Mouse (Mus musculus) left cerebral cortex, adult 18-20 months (tissue): ENCODE measurements around the gene Dnah6. TPM values are rescaled to one million over a fixed set of nuclear protein-coding genes. Genes with fewer than 3 reads are reported as not detected.

Source experiments
- DNase-seq, 2 experiments: peaks; one replicate each; pipeline ENCODE4 v3.0.0; 2021 to 2022; ENCODE audit warnings: low spot score in 2 of 2, mixed read lengths in 1 of 2
- total RNA-seq, 2 experiments: library from RNA; stranded (reverse); gene quantifications; 2 replicates each; pipeline ENCODE4 v1.2.3; 2021

Gene Dnah6
- total RNA-seq, 2 experiments from 2014 or later = 0.30 TPM

DNA sequence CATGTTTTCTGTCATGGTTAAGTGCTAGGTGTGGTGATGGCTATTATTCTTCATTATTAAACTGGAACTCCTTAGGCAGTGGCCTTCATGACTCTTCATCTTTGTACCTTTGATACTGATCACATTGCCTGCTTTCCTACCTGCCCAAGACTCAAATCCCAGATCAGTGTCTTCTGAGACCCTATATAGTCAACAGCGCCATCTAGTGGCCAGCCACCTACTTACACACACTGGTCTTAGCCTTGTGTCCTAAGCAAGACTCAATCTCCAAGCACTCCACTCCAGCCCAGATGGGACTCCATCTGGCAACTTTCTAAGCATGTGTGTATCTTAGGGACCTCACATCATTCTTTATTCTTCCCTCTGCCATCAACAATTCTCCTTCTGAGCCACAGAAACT lies 67.8 kb downstream of the Dnah6 start:
- peak; percentile 85 to 94 for DNase-seq

DNA sequence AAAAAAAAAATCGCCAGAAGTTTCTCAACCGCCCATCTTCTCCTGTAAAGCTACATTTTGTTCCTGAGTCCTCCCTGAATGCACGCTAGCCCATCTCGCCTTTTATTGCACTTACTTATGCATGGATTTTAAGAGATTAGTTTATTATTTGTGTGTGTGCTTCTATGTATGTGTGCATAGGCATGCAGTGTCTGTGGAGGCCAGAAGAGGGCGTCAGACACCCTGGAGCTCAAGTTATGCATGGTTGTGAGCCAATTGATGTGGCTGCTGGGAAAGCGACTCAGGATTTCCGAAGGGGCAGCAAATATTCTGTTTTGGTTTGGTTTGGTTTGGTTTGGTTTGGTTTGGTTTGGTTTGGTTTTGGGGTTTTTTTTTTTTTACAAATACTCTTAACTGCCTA lies 78.0 kb downstream of the Dnah6 start:
- DNase-seq = no peak

DNA sequence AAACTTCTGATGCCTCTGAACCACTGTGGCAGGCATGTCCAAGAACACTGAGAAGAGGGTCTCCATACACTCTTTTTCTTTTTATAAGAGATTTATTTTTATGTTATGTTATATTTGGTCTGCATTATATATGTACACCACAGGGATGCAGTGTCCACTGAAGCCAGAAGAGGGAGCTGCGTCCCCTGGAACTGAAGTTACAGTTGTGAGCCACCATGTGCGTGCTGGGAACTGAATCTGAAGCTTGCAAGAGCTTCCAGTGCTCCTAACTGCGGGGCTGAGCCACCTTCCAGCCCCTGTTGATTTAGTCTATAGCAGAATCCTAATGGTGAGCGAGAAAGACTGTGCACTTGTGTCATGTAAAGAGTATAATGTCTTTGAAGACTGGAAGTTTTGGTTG lies 78.7 kb downstream of the Dnah6 start:
- no peak for DNase-seq

DNA sequence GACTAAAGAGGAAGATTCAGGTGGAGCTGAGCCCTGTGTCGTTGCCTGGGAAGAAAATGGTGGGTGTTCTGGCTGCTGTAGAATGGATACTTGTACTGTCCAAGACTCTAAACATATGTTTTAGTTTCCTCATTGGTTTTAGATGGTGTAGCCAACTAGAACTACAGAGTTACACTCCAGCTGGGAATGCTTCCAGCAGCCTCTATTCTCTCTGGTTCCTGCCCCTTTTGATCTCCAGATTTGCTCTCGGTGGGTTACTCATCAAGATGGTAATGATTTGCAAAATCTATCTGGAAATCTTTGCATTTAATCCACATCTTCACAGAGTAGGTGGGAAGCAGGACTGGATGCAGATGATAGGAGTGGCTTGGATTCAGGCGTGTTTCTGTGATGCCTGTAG lies 80.6 kb downstream of the Dnah6 start:
- no peak for DNase-seq

DNA sequence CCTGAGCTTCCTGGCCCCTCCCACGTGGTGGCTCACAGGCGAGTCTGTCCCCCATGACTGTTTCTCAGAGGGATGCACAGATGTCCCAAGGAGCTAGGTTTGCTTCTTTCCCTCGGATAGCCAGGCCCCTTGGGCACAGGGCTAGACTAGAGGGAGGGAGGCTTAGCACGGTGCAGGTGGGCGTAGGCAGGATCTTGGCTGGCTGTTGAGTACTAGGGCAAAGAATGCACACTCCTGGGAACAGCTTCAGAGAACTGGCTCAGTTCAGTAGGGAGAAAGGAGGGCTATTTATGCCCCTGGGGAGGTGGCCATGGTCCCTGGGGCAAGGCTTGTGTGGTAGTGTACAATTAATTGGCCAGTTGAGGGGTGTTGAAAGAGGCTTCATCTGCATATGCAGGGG lies 88.7 kb downstream of the Dnah6 start:
- DNase-seq = no peak

DNA sequence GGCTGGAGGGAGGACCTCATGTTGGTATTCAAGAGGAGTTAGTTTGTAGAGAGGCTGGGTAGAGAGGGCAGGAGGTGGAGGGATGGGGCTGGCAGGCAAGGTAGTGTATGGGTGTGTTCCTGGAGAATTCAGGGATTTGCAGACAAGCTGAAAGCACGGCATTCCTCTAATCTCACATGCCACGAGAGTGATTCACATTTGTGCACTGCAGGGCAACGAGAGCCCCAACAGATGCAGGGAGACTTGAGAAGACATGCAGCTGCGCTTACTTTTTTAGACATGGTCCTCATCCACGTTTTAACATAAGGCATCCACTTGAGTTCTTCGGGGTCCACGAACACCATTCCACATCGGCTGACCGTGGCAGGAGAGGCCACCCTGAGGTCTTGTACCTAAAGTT lies 93.9 kb downstream of the Dnah6 start:
- DNase-seq = no peak

DNA sequence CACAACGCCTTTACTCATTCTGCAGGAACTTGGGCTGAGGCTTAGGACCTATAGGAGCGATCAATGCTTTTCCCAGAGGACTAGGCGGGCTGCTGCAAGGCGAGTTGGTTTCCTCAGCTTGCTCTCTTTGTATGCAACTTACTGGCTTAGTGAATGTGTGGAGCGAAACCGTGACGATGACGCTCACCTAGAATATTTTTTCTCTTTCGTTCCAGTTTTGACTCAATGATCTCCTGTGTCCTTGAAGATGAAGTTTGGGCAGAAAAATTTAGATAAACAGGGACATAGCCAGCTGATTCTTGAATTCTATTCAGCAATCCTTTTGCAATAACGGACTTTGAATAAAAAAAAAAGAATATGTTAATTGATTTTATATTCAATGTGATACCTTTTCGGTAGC lies 101.1 kb downstream of the Dnah6 start:
- DNase-seq = no peak

DNA sequence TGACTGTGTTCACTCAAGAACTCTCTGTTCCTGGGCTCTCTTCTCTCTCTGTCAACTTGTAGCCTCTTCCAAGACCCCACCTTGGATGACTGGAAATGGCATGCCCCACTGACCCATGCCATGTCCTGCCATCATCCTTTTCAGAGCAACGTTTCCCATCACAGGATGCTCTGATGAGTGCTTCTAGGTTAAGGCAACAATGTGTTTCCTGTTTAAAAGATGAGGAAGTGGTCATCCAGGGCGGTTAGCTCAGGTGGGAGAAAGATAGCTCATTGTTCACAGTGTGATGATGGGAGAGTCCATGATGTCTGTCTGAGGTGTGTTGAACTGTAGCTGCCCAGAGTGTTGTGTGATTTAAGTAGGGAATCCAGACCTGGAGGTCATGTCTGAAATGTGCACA lies 107.6 kb downstream of the Dnah6 start:
- no peak for DNase-seq

DNA sequence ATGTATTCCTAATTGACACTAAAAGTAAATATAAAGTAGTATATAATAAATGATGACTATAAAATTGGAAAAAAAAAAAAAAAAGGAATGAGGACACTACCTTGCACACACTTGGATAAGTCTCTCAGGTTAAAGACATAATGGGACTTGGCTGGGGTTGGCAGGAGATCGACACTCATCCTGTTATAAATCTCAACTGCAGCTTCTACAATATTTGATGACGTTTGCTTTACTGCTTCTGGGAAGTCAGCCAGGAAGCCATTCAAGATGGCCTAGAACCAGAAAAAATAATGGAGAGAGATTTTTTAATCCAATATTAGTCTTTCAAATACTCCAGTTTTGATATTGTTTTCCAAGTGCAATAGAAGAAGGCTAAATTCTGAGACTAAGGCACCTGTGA lies 108.1 kb downstream of the Dnah6 start:
- DNase-seq = no peak

DNA sequence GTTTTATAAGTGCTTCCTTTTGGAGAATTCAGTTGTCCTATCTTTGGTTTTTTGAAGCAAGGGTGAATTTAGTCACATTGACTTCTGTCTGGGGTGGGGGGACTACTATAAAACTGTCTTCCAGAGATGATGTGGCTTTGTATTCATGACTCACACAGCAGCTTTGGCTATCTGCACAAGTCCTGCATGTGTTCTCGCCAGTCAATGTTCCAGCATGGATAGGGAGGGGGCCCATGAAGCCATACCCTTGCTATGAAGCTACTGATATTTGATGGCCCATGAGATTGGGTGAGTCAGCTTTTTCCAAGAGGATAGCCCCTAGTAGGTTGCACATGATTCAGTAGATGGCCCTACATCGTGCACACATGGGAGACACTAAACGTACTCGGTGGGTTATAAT lies 128.3 kb downstream of the Dnah6 start:
- no peak for DNase-seq

DNA sequence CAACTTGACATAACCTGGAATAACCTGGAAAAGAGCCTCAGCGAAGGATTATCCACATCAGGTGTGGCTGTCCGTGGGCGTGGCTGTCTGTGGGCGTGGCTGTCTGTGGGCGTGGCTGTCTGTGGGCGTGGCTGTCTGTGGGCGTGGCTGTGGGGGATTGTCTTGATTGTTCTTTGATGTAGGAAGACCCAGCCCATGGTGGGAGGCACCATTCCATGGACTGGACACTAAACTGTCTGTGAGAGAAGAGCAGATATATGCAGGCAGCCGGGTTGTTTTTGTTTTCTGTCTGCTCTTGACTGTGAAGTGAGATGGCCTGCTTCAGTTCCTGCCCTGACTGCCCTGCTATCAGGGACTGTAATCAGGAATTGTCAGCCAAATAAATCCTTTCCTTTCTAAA lies 130.6 kb downstream of the Dnah6 start:
- DNase-seq = no peak

DNA sequence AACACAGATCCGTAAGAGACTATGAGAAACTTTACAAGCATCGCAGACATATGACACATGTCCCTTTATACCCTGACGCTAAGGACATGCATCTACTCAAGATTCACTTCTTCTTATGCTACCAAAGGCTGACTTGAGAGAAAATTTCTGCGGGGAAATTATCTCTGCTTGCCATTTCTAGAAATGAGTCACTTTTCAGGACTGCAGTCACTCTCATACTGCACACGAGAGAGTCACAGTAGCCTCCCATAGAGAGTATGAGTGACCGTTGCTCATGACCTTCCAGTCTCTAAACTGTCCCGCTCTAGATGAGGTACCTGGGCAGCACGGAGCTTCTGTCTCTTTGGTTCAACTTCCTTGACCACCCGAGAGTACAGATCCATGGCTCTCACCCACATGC lies 138.9 kb downstream of the Dnah6 start:
- DNase-seq = no peak

DNA sequence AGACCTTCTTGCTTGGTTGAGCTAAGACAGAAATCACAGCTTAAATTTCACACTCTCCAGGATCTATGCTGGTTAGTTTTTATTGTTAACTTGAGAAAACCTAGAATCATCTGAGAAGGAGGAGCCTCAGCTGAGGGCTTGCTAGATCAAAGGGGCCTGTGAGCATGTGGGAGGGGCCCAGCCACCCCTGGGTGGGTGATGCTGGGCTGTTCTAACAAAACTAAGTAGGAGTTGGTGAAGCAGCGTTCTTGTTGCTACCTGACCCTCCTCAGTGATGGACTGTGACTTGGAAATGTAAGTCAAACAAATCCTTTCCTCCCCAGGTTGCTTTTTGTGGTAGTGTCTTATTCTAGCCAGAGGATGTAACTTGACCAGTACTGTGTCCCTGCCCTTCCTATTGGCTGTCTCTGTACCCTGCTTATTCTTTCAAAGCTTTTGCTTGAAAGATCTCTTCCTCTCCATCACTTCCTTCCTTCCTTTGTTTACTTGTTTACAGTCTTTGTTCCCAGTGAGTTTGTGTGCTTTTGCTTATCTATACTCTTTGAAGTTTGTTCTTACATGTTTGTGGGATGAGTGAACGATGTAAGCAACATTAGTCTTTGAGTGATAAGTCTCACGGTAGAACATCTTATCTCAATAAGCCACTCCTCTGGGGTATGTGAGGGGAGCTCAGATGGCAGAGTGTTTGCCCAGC lies 149.2 kb downstream of the Dnah6 start:
- DNase-seq = no peak

DNA sequence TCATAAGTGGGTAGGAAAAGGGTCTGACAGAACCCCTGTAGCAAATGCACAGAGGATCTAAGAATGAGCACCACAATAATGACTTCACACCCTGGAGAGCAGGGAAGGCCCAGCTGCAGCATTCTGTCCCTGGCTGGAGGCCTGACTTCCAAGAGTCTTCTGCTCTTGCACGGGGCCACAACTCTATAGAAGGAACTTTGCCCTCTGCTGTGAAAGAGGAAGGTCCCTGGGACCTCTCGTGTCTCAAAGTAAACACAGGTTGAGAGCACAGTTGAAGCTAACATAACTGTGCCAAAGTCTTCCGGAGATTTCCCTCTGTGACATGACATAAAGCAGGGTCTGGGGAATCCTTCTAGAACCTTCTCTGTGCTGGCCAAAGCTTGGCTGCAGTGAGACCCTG lies 150.2 kb downstream of the Dnah6 start:
- no peak for DNase-seq

DNA sequence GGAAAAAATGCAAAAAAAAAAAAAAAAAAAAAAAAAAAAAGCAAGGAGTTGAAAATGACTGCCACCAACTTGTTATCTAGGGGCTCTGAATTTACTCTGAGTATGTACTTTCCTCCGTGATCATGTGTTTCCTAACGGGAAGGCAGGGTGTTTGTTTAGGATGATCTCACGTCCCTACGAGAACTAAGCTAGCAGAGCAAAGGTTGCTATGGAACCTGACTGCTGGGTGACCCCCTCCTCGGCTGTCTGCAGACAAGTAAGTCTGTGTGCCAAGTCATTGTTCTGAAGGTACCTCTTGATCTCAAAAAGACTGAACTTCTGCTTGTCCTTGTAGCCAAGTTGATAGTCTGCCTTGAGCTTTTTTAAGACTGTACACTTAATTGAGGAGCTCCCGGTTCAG lies 150.8 kb downstream of the Dnah6 start:
- DNase-seq = no peak

DNA sequence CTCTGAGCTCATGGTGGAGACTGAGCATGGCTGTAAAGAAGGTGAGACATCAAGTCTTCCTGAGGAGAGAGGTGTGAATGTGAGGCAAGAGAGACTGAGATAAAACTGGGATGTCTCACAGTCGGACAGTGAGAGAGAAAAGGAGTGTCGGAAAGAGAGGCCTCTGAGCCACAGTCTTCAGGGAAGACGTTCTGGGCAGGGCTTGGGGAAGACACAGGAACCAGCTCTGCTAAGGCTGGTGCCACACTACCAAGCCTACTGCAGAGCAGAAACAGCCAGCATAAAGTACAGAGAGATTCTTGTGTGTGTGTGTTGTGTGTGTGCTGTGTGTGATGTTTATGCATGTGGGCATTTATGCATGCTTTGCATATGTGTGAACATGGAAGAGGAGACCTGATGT lies 156.9 kb downstream of the Dnah6 start:
- DNase-seq = no peak

DNA sequence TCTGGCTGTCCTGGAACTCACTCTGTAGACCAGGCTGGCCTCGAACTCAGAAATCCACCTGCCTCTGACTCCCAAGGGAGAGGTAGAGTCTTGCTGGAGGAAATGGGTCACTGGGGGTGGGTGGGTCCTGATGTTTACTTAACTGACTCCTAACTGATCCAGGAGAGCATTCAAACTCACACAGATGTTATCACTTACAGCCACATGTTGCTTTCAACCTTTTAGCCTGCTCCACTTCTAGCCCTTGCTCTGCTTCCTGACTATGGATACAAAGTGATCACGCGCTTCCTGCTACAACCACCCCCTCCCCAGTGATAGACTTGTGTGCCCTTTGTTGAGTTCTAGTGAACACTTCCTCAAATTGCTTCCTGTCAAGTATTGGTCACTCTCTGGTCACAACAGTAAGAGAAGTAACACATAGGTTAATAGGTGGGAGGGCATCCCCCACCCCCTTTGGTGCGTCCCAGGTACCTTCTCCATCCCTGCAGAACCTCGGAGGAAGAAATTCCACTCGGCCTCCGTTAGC lies 161.8 kb downstream of the Dnah6 start:
- DNase-seq = no peak

DNA sequence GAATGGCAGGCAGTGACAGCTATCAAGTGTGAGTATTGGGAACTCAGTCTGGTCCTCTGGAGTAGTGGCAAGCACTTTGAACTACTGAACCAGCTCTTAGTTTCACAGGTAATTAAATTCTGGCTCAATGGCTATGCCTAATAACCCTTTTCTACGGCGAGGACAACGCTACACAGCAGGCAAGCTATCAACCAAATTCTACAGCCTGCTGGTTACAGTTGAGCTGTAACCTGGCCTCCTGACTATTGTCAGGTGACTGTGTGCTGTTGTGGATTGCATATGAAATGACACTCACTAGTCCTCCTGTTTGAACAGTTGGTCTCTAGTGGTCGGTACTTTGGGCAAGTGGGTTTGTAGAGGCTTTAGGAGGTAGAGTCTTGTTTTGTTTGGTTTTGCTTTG lies 162.3 kb downstream of the Dnah6 start:
- no peak for DNase-seq

DNA sequence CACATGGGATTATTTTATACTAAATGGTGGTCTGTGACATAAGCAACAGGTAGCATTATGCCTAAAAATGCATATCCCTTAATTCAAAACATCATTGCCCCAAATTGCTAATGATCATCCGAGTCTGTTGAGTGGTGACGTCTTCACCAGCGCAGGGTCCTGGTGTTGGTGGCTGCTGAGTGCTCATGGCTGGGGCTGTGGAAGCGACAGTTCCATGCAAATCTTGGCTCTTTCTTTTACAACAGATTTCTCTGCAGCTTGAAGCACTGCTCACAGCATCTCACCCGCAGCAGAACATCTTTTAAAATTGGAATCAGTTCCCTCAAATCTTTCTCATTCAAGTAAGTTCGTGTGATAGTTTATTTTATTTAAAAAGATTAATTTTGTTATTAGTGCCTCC lies 166.1 kb downstream of the Dnah6 start:
- DNase-seq = peak in 1 of 2 experiments; percentile 6

DNA sequence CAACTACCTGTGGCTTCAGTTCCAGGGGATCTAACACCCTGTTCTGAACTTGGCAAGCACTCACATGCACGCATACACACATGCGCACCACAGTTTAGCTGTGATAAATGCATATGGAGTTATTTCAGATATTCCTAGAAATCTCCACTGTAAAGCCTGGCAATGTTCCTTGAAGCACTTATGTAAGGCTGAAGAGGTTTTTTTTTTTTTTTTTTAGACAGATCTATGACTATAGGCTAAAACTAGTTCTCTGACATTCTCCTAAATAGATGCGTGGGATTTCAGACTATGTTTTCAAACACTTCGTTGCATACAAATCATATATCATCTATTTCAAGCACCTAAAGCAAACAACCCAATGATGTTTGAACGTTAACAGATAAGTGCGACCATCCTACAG lies 166.6 kb downstream of the Dnah6 start:
- peak; percentile 5 to 7 for DNase-seq

DNA sequence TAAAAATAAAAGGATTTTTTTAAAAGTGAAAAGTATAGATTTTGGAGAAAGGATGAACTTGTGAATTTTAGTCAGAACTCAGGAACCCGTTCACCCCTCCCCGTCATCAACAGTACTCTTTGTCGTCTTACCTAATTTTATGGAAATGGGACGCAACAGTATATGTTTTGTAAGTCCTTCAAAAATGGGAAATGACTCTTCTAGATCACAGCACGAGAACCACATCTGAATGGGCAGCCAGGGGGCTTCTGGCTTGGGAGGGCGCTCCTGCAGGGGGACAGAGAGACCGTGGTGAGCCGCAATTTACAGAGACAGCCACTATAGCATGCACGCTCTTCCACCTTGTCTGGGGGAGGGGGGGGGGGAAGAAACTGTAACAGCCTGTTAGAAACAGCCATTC lies 167.9 kb downstream of the Dnah6 start:
- no peak for DNase-seq

DNA sequence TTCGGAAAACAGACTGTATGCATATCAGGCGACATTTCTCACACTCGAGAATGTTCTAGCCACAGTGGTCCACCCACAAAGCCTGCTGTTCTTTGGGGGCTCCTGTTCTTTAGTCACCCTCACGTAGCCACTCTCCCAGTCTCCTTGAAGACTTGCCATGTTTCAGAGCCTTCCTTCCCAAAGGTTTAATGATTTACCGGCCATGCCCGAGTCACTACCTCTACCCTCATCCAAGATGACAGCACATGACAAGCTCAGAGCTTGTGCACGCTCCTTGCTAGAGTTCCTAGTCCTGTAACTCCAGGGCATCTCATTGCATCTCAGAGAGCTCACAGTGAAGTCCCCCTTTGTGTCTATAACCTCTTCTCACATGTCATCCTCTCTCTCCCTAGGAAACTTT lies 174.2 kb downstream of the Dnah6 start:
- DNase-seq = no peak

DNA sequence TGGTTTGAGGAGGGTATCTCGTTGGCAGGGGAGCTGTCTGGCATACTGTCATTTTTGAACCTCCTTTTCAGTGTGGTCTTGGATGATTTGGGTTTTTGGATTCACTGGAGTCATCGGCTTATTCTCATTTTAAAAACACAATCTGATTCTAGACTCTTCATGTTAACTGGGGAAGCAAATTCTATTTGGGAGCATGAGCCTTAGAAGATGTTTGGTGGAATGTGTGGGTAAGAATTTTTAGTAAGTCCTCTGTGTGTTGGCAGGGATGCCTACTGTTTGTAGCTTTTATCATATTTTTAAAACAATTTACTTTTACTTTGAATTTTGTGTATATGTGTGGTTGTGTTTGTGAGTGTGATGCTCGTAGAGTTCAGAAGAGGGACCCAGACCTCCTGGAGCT lies 175.5 kb downstream of the Dnah6 start:
- DNase-seq = no peak

DNA sequence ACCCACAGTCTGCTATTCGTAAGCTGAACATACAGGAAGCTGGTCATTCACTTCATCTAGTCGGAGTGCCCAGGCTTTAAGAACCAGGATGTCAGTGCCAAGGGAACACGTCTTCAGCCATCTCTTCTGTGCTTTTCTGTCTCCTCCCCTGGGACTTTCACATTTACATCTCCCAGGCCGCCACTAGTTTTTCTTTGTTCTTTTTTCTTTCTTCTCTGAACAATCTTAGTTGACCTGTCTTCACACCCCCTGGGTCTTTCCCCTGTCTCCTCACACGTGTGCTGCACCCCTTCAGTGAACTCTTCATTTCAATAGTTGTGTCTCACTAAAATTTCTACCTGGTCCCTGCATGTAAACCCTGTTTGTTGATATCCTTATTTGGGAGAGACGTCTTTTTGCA lies 179.2 kb downstream of the Dnah6 start:
- no peak for DNase-seq
